ENCODE assay signal across 13 mouse cellular contexts in genomic region chr17:85337666-85338065, GRCm38 (mm10).
DNase-seq lines count a peak whose midpoint lies in the region.
"Had no signal": no experiment of that assay in that cellular context is flagged by ENCODE, and none has a peak within 500 bp of the region (broad histone marks: within the 10 kb centered on the region; RNA-seq: fewer than 3 reads in every experiment).

No protein-coding gene starts in this region.

- DNase-seq in cerebellum, adult 18-20 months, result peak; percentile 37 to 48
- DNase-seq in cerebellum, postnatal 10 days, result no peak
- peak; percentile 44 for DNase-seq in cerebellum, adult 9-10 months
- no peak for DNase-seq in cerebellum, adult 8-10 months
- peak; percentile 25 to 53 for DNase-seq in cerebellum, postnatal 25 days
- DNase-seq in cerebellum, adult 11 months, result no peak
- DNase-seq in T-cell, adult 2 months (ENCODE audit: low spot score), result no peak
- DNase-seq: adrenal gland, adult 8-10 months; adrenal gland, postnatal 14 days; adrenal gland, postnatal 36 days; embryo, embryonic 11 days; gastrocnemius, adult 2 months; gastrocnemius, postnatal 10 days had no signal

Comparison
In these comparisons a context has a peak if more than half of its experiments do, and no peak if none do; other contexts are left out.
1. DNase-seq: peak in cerebellum, adult 18-20 months (2 of 2), cerebellum, adult 9-10 months (single experiment) and cerebellum, postnatal 25 days (2 of 2); none in cerebellum, postnatal 10 days (0 of 2), cerebellum, adult 8-10 months (single experiment), cerebellum, adult 11 months (single experiment) and T-cell, adult 2 months (single experiment).